Mouse (Mus musculus) small intestine, adult 2 months (tissue): ENCODE data around the gene Scn1b. TPM values are rescaled to one million over a fixed set of nuclear protein-coding genes. Genes with fewer than 3 reads are reported as not detected.

Source experiments
- H3K27ac ChIP-seq: fragments of 200-500 bp; 2 replicates; pipeline ENCODE4 v1.5.1; 2012; ENCODE audit warnings: low read depth, low read length, control low read depth, inconsistent platforms; ENCODE audit not compliant: insufficient read depth
- H3K27me3 ChIP-seq: fragments of 200-500 bp; 2 replicates; pipeline ENCODE4 v1.6.1; 2012; ENCODE audit warnings: mild to moderate bottlenecking, moderate library complexity, low read length, inconsistent platforms; ENCODE audit not compliant: control insufficient read depth, insufficient read depth
- H3K36me3 ChIP-seq: fragments of 200-500 bp; 2 replicates; pipeline ENCODE4 v1.6.1; 2012; ENCODE audit warnings: mild to moderate bottlenecking, low read length, control low read depth, inconsistent platforms; ENCODE audit not compliant: control insufficient read depth, insufficient read depth
- H3K4me1 ChIP-seq: fragments of 200-500 bp; 2 replicates; pipeline ENCODE4 v1.6.1; 2012; ENCODE audit warnings: low read length, inconsistent platforms, mixed read lengths; ENCODE audit not compliant: control insufficient read depth, insufficient read depth, insufficient read length
- H3K4me3 ChIP-seq: fragments of 200-500 bp; 2 replicates; pipeline ENCODE4 v1.5.1; 2012; ENCODE audit warnings: low read depth, mild to moderate bottlenecking, control low read depth, inconsistent platforms, low read length, moderate library complexity
- CTCF ChIP-seq: fragments of 200-500 bp; IDR thresholded peaks from 2 replicates; pipeline ENCODE4 v1.5.1; 2012; ENCODE audit warnings: low read depth, mild to moderate bottlenecking, control low read depth, inconsistent platforms, low read length, moderate library complexity, mixed read lengths; ENCODE audit not compliant: insufficient replicate concordance, insufficient read length; ENCODE audit errors: extremely low read depth
- POLR2A ChIP-seq: fragments of 200-500 bp; IDR thresholded peaks from 2 replicates; pipeline ENCODE4 v1.6.1; 2012; ENCODE audit warnings: low read depth, mild to moderate bottlenecking, control low read depth, inconsistent platforms, low read length, moderate library complexity
- WGBS: fragments of 180-500 bp; shearing (Covaris S2); methylation state at CpG from one replicate; pipeline ENCODE4 v1.1.7; 2018; 5-methylcytosine and 5-hydroxymethylcytosine counted together
- polyA plus RNA-seq: library from polyadenylated mRNA; depleted of rRNA; stranded (reverse); fragments of >200 nt; gene quantifications from 2 replicates; pipeline ENCODE4 v1.2.3, GENCODE M21; 2012

The Scn1b gene
- polyA plus RNA-seq, 1 experiment: 19.6 TPM

- no peak for TF ChIP-seq CTCF
- no peak for TF ChIP-seq POLR2A
- WGBS: 56% methylated on average over 3 of the region's 3 CpGs
- no peaks in the 10 kb centered on the region for H3K27me3 ChIP-seq
- H3K4me1 ChIP-seq: peaks cover 5% of the 10 kb centered on the region; the same call in 1 of the 2 replicates
- H3K4me3 ChIP-seq: no peak overlapping the region
- H3K36me3 ChIP-seq: no peaks in the 10 kb centered on the region
- no peak overlapping the region for H3K27ac ChIP-seq
These were observed 37.1 kb upstream of the Scn1b start for GRCm38 (mm10) chr7:31163666-31164577.

GRCm38 (mm10) chr7:31162324-31162723, 35.5 kb upstream of the Scn1b start:
- TF ChIP-seq CTCF (no peak), POLR2A (no peak)
- no peaks in the 10 kb centered on the region for H3K27me3 ChIP-seq
- 77% methylated on average over 11 of the region's 11 CpGs for WGBS
- no peaks in the 10 kb centered on the region for H3K36me3 ChIP-seq
- peaks cover 5% of the 10 kb centered on the region; the same call in 1 of the 2 replicates for H3K4me1 ChIP-seq
- H3K27ac ChIP-seq: peak overlapping the region; percentile 53
- H3K4me3 ChIP-seq: no peak overlapping the region

- TF ChIP-seq POLR2A (no peak), CTCF (no peak)
- no peaks in the 10 kb centered on the region for H3K27me3 ChIP-seq
- H3K4me1 ChIP-seq: peaks cover 5% of the 10 kb centered on the region; the same call in 1 of the 2 replicates
- 60% methylated on average over 3 of the region's 3 CpGs for WGBS
- peak overlapping the region; percentile 43; the same call in 1 of the 2 replicates for H3K27ac ChIP-seq
- H3K4me3 ChIP-seq: no peak overlapping the region
- no peaks in the 10 kb centered on the region for H3K36me3 ChIP-seq
These were observed 35.0 kb upstream of the Scn1b start for GRCm38 (mm10) chr7:31161831-31162230.

- Histone ChIP-seq H3K36me3 (no peaks in the 10 kb centered on the region), H3K4me1 (peaks cover 5% of the 10 kb centered on the region; the same call in 1 of the 2 replicates), H3K27me3 (no peaks in the 10 kb centered on the region), H3K27ac (peak overlapping the region; percentile 61), H3K4me3 (no peak overlapping the region)
- 78% methylated on average over 3 of the region's 3 CpGs for WGBS
- no peak for TF ChIP-seq POLR2A
- no peak for TF ChIP-seq CTCF
These were observed 34.4 kb upstream of the Scn1b start for GRCm38 (mm10) chr7:31161246-31161645.

GRCm38 (mm10) chr7:31160763-31161162, 34.0 kb upstream of the Scn1b start:
- no peaks in the 10 kb centered on the region for H3K36me3 ChIP-seq
- peaks cover 8% of the 10 kb centered on the region; the same call in 1 of the 2 replicates for H3K4me1 ChIP-seq
- H3K27me3 ChIP-seq: no peaks in the 10 kb centered on the region
- 60% methylated on average over 5 of the region's 5 CpGs for WGBS
- TF ChIP-seq POLR2A: no peak
- peak overlapping the region; percentile 61 for H3K27ac ChIP-seq
- H3K4me3 ChIP-seq: no peak overlapping the region

- Histone ChIP-seq H3K4me3 (peak overlapping the region; percentile 6), H3K27ac (peak overlapping the region; percentile 68), H3K4me1 (peaks cover 8% of the 10 kb centered on the region; the same call in 1 of the 2 replicates), H3K36me3 (no peaks in the 10 kb centered on the region), H3K27me3 (no peaks in the 10 kb centered on the region)
- TF ChIP-seq POLR2A (no peak), CTCF (no peak)
- WGBS: 41% methylated on average over 19 of the region's 19 CpGs
These were observed 29.5 kb upstream of the Scn1b start for GRCm38 (mm10) chr7:31156034-31156928.
